Mouse (Mus musculus): Measurements from ENCODE around the gene Tmem247. TPM values are rescaled to one million over a fixed set of nuclear protein-coding genes. Genes with fewer than 3 reads are reported as not detected.
A peak's percentile ranks its signal among the peaks of the same experiment; 100 is the strongest.

Tmem247 gene
- total RNA-seq, 2 experiments from 2014 or later: not detected

DNA sequence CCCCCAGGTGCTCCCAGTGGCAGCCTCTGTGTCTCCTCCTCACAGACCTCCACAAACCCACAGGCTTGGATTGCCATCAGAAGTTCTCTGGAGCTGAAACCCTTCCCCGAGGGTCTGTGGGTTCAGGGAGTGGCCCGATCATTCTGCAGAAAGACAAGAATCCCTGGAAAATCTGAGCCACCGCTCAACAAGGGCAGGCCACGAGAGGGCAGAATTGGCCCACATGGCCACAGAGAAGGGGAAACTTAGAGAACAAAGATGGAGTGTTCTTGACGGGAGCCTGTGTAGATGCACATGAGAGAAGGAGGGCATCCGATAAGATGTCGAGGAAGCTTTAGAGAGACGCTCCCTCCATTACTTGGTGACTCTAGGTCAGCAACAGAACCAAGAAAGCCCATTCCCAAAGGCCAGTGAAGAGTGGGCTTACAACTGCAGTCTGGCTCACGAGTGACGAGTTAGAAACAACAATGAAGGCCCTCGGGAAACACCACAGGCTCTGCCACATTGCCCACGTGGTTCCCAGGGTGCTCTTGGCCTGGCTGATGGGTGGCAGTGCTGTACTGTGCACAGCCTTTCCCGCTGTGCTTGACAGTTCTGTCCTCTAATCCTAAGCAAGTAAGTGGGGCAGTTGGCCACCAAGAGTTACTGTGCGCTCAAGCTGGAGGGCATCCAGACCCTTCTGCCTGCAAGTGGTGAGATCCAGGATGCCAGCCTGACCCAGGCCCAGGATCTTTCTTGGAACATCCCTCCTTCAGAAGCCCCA is 7.2 kb upstream of the Tmem247 start:
- intact Hi-C loops (cut with DNase I): loop anchor here (2.0 to 5.0 kb wide), 3 partner anchors 98 to 153 kb away; no protein-coding TSS in a partner anchor
- peak; percentile 36 to 60 for DNase-seq

DNA sequence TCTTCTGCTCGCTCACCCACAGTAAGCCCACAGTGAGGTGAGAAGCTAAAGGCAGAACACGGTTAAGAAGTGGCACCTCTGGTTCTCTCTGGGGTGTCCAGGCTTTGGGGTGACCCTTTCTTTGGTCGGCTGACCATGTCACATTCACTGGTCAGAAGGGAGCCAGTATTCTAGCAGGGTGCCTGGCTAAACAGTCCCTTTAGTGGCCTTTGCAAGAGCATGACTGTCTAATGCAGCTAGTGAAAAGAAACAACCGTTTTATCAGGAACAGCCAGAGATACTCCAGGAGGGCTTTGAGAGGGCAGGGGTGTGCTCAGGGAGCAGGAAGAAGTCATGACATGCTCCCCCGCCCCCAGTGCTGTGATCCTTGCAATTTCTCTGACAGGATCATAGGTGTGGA is 5.9 kb upstream of the Tmem247 start:
- intact Hi-C loops (cut with DNase I): no loop called here
- no peak for DNase-seq

DNA sequence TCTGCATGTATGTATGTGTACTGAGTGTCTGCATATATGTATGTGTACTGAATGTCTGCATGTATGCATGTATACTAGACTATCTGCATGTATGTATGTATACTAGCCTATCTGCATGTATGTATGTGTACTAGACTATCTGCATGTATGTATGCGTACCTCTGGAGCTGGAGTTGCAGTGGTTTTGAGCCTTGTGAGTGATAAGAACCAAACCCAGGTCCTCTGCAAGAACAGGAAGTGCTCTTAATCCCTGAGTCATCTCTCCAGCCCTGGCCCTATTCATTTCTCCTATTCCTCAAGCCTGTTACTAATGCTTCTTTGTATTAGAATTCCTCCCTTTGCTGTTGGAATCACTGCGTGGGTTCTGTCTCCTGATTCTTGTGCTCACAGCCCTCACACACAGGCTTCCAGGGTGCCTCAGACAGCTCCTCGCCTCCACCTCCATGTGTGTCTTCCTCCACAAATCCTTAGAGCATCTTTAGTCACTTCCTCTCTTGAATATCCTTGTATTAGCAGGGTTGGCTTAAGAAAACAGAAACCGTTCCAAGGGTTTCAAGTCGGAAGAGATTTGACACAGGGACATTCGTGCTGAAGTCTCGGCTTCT is 4.0 kb upstream of the Tmem247 start:
- no peak for DNase-seq
- intact Hi-C loops (cut with DNase I): no loop called here

DNA sequence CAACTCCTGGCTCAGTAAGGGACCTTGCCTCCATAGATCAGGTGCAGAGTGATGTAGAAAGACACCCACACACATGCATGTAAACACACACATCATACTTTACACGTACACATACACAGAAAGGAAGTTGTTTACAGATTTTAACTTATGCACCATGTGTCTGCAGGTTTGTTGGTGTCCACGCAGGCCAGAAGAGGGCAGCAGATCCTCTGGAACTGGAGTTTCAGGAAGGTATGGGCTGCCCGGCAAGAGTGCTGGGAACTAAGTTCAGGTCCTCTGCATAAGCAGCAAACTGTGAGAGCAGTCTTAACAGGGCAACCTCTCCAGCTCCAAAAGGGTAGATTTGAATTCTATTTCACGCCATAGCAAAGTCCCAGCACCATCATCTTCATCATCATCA is 1.6 kb upstream of the Tmem247 start:
- intact Hi-C loops (cut with DNase I): no loop called here

DNA sequence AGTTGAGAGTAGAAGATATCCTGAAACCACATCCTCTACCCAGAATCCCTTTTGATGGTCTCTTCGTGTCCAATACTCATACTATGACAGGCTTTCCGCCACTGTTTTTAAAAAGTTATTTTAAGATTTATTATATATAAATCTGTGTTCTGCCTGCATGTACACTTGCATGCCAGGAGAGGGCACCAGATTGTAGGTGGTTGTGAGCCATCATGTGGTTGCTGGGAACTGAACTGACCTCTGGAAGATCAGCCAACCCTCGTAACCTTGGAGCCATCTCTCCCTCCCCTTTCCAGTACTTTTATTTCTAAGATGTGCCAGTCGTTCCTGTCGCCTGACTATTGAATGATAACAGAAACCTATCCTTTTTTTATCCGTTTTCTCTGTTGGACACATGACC is 1.6 kb downstream of the Tmem247 start:
- DNase-seq: peak; percentile 39 to 63
- intact Hi-C loops (cut with DNase I): loop anchor here (2.0 kb wide), 2 partner anchors 126 to 330 kb away; no protein-coding TSS in a partner anchor

More for the DNA sequence above, 1.6 kb upstream of the Tmem247 start:
- DNase-seq: no peak

DNA sequence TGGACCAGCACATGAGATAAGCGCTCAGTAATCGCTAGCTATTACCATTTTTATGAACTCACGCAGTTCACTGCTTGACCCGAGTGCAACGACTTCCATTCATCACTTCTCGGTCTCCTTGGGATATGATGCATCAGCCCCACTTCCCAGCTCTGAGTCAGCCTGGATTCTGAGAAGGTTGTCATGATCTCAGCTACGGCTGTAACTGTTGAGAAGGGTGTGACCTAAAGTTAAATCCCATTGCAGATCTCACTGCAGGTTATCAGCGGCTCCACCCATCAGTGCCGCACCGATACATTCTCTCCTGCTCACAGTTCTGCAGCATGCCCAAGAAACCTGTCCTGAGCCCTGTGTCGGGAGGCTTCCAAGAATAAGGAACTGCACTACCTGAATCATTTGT is 2.6 kb downstream of the Tmem247 start:
- intact Hi-C loops (cut with DNase I): loop anchor here (2.0 kb wide), 2 partner anchors 125 to 329 kb away; no protein-coding TSS in a partner anchor
- no peak for DNase-seq

DNA sequence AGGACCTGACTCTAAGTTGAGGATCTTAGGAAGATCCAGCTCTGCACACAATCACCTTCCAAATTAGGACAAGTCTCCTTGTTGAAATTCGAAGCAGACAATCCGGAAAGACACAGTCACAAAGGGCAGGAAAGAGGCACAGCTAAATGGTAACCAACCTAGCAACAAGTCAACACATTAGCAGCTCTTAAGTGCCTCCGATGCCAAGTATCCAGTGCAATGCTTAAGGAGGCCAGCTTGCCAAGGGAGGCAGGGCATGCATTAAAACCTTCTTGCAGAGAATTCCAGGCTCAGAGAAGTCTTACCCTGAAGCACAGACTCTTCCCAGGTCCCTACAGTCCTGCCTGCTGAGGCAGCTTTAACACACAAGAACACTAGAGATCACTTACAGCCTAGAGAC is 7.5 kb downstream of the Tmem247 start:
- no peak for DNase-seq
- intact Hi-C loops (cut with DNase I): no loop called here

DNA sequence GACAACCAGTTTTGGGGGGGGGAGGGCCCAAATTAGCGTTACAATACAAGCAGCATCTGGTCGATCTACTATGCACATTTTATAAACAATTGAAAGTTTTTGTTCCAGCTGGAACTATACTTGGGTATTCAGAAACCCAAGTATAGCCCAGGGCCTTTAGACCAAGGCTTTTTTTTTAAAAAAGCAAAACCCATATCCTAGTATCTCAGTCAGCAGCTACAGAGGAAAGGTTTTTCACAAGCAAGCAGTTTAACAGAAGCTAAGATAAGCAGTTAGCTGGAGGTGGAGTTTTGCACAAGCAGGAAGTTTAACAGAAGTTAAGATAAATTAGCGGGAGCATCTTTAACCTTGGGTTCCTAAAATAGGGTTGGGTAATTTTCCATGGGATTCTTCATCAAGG is 9.7 kb downstream of the Tmem247 start:
- no peak for DNase-seq
- intact Hi-C loops (cut with DNase I): no loop called here

DNA sequence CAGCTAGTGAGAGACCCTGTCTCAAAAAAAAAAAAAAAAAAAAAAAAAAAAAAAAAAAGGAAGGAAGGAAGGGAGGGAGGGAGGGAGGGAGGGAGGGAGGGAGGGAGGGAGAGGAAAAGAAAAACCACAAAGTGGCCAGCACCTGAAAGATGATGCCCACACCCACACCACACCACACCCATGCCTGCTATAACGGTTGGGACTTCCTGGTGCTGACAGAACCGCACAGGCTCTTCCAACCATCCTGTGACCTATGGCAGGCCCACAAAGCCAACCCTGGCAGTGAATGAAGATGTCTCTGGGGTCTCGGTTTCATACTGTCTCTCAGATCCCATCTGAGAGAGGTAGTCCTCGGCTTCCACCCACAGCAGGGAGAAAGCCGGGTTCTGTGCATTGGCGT is 12.2 kb downstream of the Tmem247 start:
- intact Hi-C loops (cut with DNase I): no loop called here
- no peak for DNase-seq

DNA sequence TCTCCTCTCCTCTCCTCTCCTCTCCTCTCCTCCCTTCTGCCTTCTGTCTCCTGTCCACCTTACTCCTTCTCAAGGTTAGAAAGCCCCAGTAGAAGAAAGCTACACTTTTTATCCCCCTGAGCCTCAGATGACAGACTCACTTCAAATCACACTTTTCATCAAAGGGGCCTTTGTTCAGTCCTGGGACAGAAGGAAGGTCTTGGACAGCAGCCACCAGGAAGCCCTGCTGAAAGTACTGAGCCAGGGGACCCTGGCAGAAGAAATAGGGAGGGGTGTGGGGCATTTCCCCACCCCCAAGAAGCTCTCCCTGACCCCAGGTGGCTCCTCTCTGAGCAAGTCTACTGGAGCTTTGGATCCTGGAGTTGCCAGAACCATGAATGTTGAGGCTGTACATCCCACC is 12.8 kb downstream of the Tmem247 start:
- intact Hi-C loops (cut with DNase I): no loop called here
- DNase-seq: no peak

DNA sequence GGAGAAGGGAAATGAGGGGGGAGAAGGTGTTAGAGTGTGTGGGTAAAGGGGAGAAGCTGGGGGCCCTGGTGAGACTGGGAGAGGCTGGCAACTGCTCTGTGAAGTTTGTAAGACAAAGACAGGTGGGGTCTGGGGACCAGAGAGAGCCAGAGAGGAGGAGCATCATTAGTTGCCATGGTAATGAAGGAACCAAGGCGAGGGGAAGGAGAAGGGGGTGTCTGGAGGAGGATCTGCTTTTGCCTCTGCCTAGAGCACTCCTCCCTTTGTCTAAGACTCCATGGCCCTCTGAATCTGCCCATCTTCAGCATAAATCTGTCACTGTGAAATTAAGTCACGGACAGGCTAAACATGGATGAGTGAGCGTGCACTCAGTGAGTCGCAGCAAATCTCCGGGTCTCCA is 15.7 kb downstream of the Tmem247 start:
- intact Hi-C loops (cut with DNase I): no loop called here
- no peak for DNase-seq

DNA sequence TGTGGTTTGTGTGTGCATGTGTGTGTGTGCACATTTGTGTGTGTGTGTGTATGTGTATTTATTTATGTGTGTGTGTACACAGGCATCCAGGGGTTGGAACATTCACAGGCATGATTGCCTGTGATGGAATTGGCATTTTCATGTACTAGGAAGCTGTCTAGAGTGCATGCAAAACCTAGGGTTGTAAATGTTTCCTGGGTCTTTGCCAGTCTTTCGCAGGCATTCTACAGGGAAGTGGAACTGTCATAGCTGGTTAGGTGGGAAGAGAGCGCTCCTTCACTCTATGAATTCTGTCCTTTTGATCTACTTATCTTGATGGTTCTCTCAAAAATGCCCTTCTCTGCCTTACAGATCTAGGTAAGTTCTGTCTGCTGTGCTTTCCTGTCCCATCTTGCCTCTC is 19.9 kb downstream of the Tmem247 start:
- intact Hi-C loops (cut with DNase I): no loop called here
- no peak for DNase-seq

DNA sequence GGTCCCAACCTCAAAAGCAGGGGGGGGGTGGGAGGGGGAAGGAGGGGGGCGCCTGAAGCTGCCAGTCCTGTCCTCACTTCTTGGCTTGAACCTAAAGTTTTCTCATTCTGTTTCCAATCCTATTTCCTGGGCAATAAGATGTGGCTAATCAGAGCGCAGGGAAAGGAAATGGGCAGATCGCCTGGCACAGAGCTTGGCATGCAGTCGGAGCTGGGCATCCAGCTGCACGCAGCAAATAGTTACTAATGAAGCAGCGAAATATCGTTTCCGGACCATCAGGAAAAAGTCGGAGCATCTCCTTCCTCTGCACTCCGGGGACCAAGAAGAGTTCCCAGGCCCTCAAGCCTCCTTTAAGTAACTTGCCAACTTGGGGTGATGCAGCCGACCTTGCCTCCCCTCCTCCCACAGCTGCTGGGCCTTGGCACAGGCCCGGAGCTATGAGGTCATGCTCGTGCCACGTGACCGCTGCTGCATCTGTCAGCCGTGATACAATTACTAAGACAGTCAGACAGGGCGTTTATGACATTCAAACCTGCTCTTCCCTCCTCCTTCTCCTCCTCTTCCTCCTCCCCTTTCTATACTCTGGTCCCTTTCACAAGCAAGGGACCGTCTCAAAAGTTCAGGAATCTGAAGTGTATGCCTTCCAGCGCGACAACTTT is 20.5 kb downstream of the Tmem247 start:
- DNase-seq: peak; percentile 81 to 86
- intact Hi-C loops (cut with DNase I): no loop called here

DNA sequence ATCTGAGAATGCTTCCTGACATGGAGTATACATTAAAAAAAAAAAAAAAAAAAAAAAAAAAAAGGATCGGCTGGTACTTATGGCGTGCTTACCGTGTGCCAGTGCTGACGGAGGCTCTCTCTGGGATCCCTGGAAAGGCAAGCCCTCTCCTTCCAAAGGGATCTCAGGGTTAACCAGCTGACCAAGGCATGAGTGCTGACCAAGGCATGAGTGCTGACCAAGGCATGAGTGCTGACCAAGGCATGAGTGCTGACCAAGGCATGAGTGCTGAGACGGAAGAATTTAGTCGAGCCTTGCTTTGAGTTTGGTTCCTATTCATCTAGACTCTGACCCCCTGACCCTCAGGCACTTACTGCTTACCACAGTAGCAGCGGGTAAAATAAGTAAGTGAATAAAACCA is 21.5 kb downstream of the Tmem247 start:
- intact Hi-C loops (cut with DNase I): no loop called here
- DNase-seq: no peak

DNA sequence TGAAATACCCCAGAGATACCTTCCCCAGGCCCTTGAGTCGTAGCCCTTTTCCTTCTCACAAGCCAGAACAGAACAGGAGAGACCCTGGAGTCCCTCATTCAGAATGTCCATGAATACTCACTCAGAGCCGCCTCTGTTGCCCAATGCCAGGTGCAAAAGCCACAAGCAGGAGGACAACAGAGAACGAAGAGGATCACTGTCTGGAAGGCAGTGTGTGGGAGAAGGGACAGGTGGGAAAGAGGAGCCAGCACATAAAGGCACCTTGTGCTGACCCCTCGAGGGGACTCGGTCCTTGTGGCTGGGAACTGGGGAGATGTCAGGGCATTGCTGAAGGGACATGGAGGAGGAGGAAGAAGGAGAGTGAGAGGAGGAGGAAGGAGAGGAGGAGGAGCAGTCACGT is 25.0 kb downstream of the Tmem247 start:
- intact Hi-C loops (cut with DNase I): no loop called here
- DNase-seq: no peak

DNA sequence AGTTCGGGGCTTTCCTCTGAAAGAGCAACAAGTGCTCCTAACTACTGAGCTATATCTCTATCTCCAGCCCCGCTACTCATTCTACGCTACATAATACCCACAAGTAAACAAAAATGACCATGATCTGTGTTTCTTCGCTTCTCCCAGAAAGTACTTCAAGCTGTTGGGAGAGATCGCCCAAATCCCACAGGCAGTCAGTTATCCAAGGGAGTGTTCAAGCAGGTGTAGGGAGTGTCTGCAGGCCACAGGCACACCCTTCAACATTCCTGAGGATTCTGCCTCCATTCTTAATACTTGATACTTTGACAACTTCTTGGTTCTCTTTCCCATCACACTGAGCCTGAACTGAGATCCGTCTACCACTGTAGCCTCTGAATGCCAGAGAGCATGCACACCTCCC is 26.0 kb downstream of the Tmem247 start:
- intact Hi-C loops (cut with DNase I): no loop called here
- DNase-seq: no peak

DNA sequence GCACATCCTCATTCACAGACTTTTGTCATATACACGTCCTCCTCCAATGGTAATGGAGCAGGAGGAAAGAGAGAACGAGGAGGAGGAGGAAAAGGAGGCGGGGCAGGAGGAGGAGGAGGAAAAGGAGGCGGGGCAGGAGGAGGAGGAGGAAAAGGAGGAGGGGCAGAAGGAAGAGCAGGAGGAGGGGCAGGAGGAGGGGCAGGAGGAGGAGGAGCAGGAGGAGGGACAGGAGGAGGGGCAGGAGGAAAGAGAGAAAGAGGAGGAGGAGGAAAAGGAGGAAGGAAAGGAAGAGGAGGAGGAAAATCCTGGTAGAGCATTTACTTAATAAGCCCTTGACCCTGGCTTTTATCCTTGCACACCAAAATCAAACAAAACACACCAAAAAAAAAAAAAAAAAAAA is 28.9 kb downstream of the Tmem247 start:
- intact Hi-C loops (cut with DNase I): no loop called here

DNA sequence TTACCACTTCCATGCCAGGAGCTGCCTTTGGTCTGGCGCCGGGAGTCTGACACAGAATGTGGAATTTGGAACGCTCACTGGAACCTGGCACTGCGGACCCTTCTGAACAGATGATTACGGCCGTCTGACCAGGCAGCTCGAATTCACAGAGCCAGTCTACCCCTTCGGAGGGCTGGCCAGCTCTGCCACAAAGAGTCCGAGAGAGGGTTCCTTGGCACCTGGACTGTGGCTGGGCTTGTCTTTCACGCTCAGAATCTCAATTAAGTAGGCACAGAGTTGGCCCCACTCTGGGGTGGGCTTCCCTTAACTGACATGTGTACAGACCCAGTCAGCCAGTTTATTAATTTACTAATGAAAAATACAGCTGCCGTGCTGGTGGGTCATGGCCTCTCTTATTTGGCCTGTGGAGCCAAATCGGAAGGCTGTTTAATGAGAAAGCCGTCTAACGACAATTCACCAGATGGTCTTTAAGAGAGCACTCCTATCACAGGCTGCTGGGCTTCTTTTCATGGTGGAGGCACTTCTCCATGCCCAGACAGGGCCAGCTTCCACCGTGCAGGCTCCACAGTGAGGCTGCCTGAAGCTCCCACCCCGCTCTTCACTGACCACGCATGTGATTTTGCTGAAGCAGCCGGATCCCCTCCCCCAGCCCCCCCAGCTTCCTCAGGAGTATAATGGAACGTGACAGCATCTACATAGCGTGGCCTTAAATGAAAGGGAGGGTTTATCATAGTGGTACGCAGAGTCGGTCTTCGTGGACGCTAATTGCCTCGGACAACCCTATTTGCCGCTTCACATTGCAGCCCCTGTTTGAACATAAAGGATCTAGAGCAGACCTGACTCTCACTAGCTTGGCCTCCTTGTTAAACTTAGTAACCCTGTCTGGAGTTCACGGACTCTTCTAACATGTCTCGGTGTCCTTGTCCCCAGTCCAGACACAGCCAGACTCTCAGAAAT is 31.0 kb downstream of the Tmem247 start, which contains the start of gene Atp6v1e2:
Gene Atp6v1e2 (minus strand): TSS at position 58 of the 957 bp plus-strand sequence.
- intact Hi-C loops (cut with DNase I): no loop called here

More for the DNA sequence above, 28.9 kb downstream of the Tmem247 start:
- DNase-seq: no peak

DNA sequence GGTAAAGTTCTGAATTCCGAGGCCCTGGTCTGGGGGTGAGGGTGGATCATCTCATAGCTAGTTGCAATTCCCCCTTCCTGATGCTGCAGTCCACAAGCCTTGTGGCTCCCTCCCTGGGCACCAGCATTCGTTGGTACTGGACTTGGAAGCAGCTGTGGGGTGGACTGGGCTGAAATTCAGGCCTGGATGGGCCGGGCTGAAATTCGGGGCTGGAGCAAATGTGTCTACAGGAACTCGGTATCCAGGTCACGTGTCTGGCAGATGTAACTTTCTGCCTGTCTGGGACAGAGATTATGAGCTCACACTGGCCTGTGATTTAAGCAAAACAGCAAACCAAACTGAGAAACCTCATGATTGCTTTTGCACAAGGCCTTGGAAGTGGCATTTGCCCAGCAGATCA is 31.7 kb downstream of the Tmem247 start:
- peak; percentile 51 to 55 for DNase-seq
- intact Hi-C loops (cut with DNase I): no loop called here

More for the DNA sequence above, 31.0 kb downstream of the Tmem247 start, which contains the start of gene Atp6v1e2:
- DNase-seq: no peak

DNA sequence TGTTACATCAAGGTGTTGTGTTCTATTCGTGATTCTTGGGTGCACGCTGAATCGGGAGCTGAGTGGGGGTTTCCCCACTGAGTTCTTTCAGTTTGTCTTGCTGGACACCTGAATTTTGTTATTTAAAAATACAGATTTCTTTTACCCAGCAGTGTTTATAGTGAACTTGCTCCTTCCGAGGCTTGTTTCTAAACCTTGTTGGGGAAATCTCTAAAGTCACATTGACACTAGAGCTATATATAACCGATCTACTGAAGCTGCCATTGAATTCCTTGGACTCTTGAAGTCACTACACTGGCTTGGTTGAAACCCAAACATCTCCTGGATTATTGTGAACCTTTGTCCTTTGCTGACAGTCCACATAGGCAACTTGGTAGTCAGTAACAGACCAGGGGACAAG is 40.1 kb downstream of the Tmem247 start:
- DNase-seq: no peak

More for the DNA sequence above, 40.1 kb downstream of the Tmem247 start:
- intact Hi-C loops (cut with DNase I): no loop called here

Measured in heart, postnatal 14 days (tissue).